Mouse (Mus musculus) lung, embryonic 14.5 days (tissue): Measurements from ENCODE around the gene Pip5k1c. TPM values are rescaled to one million over a fixed set of nuclear protein-coding genes. Genes with fewer than 3 reads are reported as not detected.

Experiments used
- ATAC-seq: fragments of 200-750 bp; cut with Nextera tagmentation; 2 replicates; pipeline ENCODE4 v1.8.0; 2017; ENCODE audit warnings: mild to moderate bottlenecking, moderate TSS enrichment, moderate library complexity; ENCODE audit not compliant: insufficient read depth
- DNase-seq: peaks from one replicate; pipeline ENCODE4 v3.0.0-alpha.2; 2015
- H3K27ac ChIP-seq: fragments of 300-500 bp; sonication (generic); 2 replicates; pipeline ENCODE4 v1.5.1; 2014; ENCODE audit warnings: low read depth, mild to moderate bottlenecking, moderate library complexity
- H3K27me3 ChIP-seq: fragments of 300-500 bp; sonication (generic); 2 replicates; pipeline ENCODE4 v1.6.1; 2014; ENCODE audit warnings: low read length, control low read depth; ENCODE audit not compliant: insufficient read depth
- H3K36me3 ChIP-seq: fragments of 300-500 bp; sonication (generic); 2 replicates; pipeline ENCODE4 v1.6.1; 2014; ENCODE audit warnings: control low read depth; ENCODE audit not compliant: insufficient read depth
- H3K4me1 ChIP-seq: fragments of 300-500 bp; sonication (generic); 2 replicates; pipeline ENCODE4 v1.6.1; 2014; ENCODE audit warnings: antibody characterized with exemption, control low read depth; ENCODE audit not compliant: insufficient read depth
- H3K4me2 ChIP-seq: fragments of 300-500 bp; sonication (generic); 2 replicates; pipeline ENCODE4 v1.6.1; 2014; ENCODE audit warnings: mild to moderate bottlenecking
- H3K4me3 ChIP-seq: fragments of 300-500 bp; sonication (generic); 2 replicates; pipeline ENCODE4 v1.5.1; 2014; ENCODE audit warnings: low read depth, low read length
- H3K9ac ChIP-seq: fragments of 300-500 bp; sonication (generic); 2 replicates; pipeline ENCODE4 v1.6.1; 2014
- H3K9me3 ChIP-seq: fragments of 300-500 bp; sonication (generic); 2 replicates; pipeline ENCODE4 v1.6.1; 2016; ENCODE audit warnings: low read depth, low read length, control low read depth
- CTCF ChIP-seq: IDR thresholded peaks from 2 replicates; pipeline ENCODE4 v1.5.1; 2016; ENCODE audit warnings: antibody characterized with exemption, low read depth
- WGBS: fragments of 180-500 bp; shearing (Covaris S2); extraction: QIAGEN DNeasy Blood & Tissue Kit; methylation state at CpG from one replicate; pipeline ENCODE4 v1.1.7; 2014; 5-methylcytosine and 5-hydroxymethylcytosine counted together
- polyA plus RNA-seq: library from polyadenylated mRNA; unstranded; fragments of >200 nt; fragmentation: Nextera tagmentation; extraction: Ambion mirVana; gene quantifications from 2 replicates; pipeline ENCODE4 v1.2.1, GENCODE M21; 2014

Gene Pip5k1c
- polyA plus RNA-seq, 1 experiment from 2014 or later: 58.6 TPM

DNA sequence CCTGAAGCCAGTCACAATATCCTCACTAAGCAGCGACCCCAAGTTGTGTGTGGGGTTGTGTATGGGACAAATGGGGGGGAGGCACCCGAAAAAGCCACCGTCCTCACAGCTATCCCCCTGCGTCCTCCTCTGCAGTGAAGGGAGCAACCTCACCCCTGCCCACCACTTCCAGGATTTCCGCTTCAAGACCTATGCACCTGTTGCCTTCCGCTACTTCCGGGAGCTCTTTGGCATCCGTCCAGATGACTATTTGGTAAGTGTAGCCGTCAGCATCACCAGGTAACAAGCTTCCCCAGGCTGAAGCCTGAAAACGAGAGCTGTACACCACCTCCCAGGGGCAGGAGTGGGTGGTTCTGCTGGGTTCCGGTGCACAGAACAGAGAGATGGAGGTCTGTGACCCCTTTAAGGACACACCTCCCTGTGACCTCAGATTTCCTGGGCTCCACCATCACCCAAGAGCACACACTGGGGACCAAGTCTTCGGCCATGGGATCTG is 13.5 kb downstream of the Pip5k1c start:
- Histone ChIP-seq H3K4me3 (no peak overlapping the region), H3K9ac (no peak overlapping the region), H3K27ac (no peak overlapping the region), H3K9me3 (no peaks in the 10 kb centered on the region), H3K4me2 (no peak overlapping the region), H3K27me3 (no peaks in the 10 kb centered on the region), H3K4me1 (no peaks in the 10 kb centered on the region), H3K36me3 (peaks cover 57% of the 10 kb centered on the region)
- ATAC-seq: no peak
- no peak for DNase-seq
- TF ChIP-seq CTCF: no peak
- WGBS: 86% methylated on average over 12 of the region's 12 CpGs

DNA sequence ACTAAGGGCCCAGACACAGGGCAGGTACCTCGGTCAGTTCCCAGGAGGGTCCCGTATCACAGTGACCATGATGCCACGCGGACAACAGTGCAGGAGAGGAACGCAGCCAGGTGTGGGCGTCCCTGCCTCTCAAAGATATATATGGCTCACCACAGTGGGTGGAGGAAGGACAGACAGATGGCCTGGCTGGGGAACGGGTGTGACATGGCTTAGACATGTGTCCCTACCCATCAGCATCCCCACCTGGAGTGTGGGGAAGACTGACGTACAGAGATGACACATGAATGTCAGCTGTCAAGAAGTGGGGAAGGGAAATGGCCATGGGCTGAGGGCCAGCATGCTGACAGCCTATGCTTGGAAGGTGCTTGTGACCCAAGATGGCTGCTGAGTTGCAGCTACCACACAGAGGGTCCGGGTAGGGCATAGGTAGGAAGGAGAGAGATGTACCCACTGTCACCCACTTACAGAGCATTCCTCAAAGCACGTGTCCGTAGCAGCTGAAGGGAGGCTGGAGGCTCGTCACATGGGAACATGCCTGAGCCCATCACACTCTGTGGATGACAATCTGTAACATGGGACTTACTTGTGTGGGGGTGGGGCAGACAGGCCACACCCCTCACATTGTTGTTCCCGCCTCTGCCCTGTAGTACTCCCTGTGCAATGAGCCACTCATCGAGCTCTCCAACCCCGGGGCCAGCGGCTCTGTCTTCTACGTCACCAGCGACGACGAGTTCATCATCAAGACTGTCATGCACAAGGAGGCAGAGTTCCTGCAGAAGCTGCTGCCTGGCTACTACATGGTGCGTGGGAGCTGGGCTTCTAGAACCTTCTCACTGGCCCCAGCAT is 14.3 kb downstream of the Pip5k1c start:
- H3K4me3 ChIP-seq: no peak overlapping the region
- no peak for TF ChIP-seq CTCF
- H3K9me3 ChIP-seq: no peaks in the 10 kb centered on the region
- ATAC-seq (no peak), DNase-seq (no peak)
- no peak overlapping the region for H3K27ac ChIP-seq
- no peaks in the 10 kb centered on the region for H3K4me1 ChIP-seq
- WGBS: 91% methylated on average over 21 of the region's 21 CpGs
- no peak overlapping the region for H3K9ac ChIP-seq
- H3K4me2 ChIP-seq: no peak overlapping the region
- H3K27me3 ChIP-seq: no peaks in the 10 kb centered on the region
- peaks cover 66% of the 10 kb centered on the region for H3K36me3 ChIP-seq

DNA sequence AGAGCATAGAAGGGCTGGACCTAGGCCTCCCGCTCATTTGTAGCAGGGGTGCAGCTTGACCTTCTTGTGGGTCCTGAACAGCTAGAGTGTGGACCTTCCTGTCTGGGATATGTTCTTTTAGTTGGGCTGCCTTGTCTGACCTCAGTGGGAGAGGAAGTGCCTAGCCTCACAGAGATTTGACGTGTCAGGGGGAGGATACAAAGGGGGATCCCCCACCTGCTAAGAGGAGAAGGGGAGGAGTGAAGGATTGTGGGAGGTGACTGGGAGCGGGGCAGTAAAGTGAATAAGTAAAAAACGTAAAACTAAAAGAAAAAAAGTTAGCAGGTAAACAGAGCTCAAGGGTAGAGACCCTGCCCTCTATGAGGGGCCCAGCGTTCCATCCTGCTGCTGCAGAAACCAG is 16.8 kb downstream of the Pip5k1c start:
- no peak overlapping the region for H3K27ac ChIP-seq
- no peaks in the 10 kb centered on the region for H3K9me3 ChIP-seq
- no peaks in the 10 kb centered on the region for H3K4me1 ChIP-seq
- no peak overlapping the region for H3K9ac ChIP-seq
- TF ChIP-seq CTCF: no peak
- 87% methylated on average over 5 of the region's 5 CpGs for WGBS
- H3K27me3 ChIP-seq: no peaks in the 10 kb centered on the region
- no peak overlapping the region for H3K4me3 ChIP-seq
- DNase-seq (no peak), ATAC-seq (no peak)
- H3K4me2 ChIP-seq: no peak overlapping the region
- H3K36me3 ChIP-seq: peaks cover 91% of the 10 kb centered on the region

DNA sequence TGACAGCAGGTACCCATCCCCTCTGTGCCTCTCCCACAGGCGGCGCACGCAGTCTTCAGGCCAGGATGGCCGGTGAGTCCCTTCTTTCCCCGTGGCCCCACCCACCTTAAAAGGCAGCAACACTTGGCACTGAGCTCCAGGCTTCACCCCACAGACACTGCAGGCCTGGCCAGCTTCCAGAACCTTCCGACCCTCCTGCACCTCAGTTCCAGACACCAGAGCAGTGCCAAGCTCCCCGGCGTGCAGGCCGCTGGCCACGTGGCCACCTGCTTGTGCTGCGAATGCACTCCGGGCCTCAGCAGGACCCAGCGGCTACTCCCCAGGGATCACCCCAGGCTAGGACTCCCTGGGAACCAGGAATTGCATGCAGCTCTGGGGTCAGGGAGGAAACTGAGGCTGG is 20.8 kb downstream of the Pip5k1c start:
- Histone ChIP-seq H3K4me2 (no peak overlapping the region), H3K9ac (no peak overlapping the region), H3K4me3 (no peak overlapping the region), H3K4me1 (peaks cover 9% of the 10 kb centered on the region; the same call in 1 of the 2 replicates), H3K9me3 (no peaks in the 10 kb centered on the region), H3K27ac (no peak overlapping the region), H3K27me3 (no peaks in the 10 kb centered on the region), H3K36me3 (peaks cover 88% of the 10 kb centered on the region)
- ATAC-seq (no peak), DNase-seq (no peak)
- no peak for TF ChIP-seq CTCF
- WGBS: 90% methylated on average over 13 of the region's 13 CpGs

DNA sequence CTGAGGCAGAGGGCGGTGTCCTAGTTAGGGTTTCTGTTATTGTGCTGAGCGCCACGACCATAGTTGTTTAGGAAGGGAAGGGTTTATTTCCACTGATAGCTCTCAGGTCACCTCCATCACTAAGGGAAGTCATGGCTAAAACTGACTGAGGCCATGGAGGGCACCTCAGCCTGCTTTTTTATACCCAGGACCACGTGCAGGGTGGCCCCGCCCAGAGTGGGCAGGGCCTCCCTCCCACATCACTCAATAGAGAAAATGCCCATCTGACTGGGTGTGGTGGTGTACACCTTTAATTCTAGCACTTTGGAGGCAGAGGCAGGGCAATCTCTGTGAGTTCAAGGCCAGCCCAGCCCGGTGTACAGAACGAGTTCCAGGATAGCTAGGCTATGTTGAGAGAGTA is 21.4 kb downstream of the Pip5k1c start:
- Histone ChIP-seq H3K4me2 (no peak overlapping the region), H3K9ac (no peak overlapping the region), H3K9me3 (no peaks in the 10 kb centered on the region), H3K27ac (no peak overlapping the region), H3K4me3 (no peak overlapping the region), H3K36me3 (peaks cover 88% of the 10 kb centered on the region), H3K4me1 (peaks cover 13% of the 10 kb centered on the region; the same call in 1 of the 2 replicates), H3K27me3 (no peaks in the 10 kb centered on the region)
- ATAC-seq (no peak), DNase-seq (no peak)
- 76% methylated on average over 7 of the region's 7 CpGs for WGBS
- TF ChIP-seq CTCF: no peak

DNA sequence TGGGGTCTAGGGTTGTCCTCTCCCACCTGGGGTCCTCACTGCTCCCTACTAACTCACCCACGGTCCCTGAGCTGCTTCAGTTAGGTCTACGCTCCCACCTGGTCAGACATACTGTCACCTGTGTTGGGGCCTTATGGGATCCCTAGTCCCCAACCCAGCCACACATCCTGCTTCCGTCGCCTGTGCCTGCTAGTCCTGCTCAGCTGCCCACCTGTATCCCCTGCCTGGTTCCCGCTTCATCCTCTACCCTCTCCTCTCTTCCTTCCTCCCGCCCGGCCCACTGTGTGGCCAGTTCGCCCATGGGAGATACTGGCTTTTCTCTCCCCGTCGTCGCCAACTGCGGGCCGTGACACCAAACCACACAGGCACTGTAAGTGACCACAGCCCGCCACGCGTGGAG is 22.8 kb downstream of the Pip5k1c start:
- Histone ChIP-seq H3K27ac (no peak overlapping the region), H3K27me3 (no peaks in the 10 kb centered on the region), H3K9ac (no peak overlapping the region), H3K4me3 (no peak overlapping the region), H3K4me2 (no peak overlapping the region), H3K9me3 (no peaks in the 10 kb centered on the region), H3K4me1 (peaks cover 19% of the 10 kb centered on the region; the same call in 1 of the 2 replicates), H3K36me3 (peaks cover 74% of the 10 kb centered on the region)
- TF ChIP-seq CTCF: no peak
- WGBS: 90% methylated on average over 16 of the region's 16 CpGs
- no peak for ATAC-seq
- no peak for DNase-seq

DNA sequence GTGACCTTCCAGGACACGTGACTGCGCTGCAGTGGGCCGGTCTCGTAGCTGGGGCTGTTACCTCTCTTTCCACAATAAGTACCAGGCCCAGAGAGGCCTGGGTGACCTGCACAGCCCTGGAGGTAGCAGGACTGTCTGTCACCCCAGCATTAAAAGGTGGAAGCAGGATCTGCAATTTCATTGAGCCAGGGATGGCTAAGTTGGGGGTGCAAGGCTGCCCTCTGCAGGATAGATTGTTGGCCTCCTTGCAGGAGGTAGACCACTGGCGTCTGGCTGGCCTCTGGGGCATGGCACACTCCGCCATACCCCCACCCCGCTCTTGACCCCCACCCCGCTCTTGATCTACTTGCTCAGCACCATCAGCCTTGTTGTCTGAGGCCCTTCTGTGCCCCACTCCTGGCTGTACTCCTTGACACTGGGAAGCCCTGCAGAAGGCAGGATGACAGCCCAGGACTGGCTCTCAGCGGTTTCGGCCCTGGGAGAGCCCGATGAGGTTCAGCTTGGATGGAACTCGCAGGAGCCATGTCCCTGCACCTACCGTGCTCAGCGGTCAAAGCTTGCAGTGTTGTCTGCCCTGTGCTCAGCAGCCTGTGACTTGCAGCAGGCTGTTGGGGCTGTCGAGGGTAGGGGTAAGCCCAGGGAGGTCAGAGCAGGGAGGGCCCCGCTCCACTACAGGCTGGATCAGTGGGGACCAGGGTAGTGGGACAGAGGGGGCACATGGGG is 23.7 kb downstream of the Pip5k1c start:
- ATAC-seq (no peak), DNase-seq (peak; percentile 68)
- Histone ChIP-seq H3K27me3 (no peaks in the 10 kb centered on the region), H3K4me1 (peaks cover 19% of the 10 kb centered on the region; the same call in 1 of the 2 replicates), H3K36me3 (peaks cover 65% of the 10 kb centered on the region), H3K9ac (peak overlapping the region; percentile 43), H3K27ac (no peak overlapping the region), H3K4me3 (peak overlapping the region; percentile 19; the same call in 1 of the 2 replicates), H3K9me3 (no peaks in the 10 kb centered on the region), H3K4me2 (peak overlapping the region; percentile 57)
- peak; percentile 56 for TF ChIP-seq CTCF
- WGBS: 48% methylated on average over 16 of the region's 16 CpGs
